Mouse (Mus musculus): Measurements from ENCODE around the gene Gm28308.
A peak's percentile ranks its signal among the peaks of the same experiment; 100 is the strongest.

Gene Gm28308

DNA sequence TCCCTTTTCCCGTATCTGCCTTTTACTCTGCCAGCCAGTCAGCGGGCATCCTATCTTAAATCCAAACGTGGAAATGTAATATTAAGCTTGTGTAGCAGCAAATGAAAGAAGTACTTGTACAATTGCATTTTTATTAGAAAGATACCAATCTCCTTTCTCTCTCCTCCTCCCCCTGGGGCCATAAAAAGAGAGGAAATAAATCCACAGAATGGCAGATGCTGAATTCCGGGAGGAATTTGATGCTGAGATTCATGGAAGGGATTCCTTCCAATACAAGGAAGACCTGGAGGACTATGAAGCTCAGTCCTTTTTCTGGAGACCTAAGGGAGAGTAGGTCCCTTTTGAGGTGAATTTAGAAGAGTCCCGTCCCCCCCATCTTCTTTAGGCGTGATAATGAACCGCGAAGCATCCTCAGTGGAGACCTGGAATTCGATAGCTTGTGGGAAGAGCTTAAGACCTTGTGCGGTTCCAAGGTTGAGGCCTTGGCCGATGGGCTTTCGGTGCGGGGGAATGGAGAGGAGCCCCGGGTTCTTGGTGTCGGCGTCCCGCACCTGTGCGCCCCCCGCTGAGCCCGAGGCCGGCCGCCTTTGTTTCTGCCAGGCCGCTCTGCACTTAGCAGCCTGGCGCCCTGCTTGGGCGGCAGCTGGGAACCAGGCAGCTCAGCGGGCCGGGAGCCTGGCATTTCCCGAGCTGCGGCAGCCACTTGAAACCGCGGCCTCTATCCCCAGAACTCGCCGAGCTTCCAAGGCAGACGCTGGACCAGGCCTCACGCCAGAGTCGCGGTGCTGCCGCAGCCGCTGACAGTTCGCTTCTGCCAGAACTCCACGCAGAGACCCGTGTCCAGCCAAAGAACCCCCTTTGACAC is 44.7 kb downstream of the Gm28308 start:
- no peak for DNase-seq (ENCODE audit: inconsistent ontology term)

DNA sequence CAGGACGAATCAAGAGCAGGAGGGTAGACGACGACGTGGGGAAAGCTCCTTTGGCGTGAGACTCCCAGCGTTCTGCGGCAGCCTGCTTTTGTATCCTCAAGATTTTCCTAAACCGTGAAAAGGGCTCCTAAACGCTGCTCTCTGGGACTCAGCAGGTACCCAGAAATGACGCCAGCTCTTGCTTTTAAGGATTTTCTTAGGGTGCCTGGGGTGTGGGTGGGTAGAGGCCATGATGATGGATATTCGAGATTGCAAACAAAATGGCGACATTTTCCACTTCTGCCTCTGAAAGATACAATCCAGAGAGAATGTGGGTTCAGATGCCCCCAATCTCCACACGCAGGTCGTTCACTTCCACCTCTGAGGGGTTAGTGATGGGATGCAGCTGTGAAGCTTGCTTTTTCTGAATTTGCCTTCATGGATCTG is 45.4 kb downstream of the Gm28308 start:
- no peak for DNase-seq (ENCODE audit: inconsistent ontology term)

DNA sequence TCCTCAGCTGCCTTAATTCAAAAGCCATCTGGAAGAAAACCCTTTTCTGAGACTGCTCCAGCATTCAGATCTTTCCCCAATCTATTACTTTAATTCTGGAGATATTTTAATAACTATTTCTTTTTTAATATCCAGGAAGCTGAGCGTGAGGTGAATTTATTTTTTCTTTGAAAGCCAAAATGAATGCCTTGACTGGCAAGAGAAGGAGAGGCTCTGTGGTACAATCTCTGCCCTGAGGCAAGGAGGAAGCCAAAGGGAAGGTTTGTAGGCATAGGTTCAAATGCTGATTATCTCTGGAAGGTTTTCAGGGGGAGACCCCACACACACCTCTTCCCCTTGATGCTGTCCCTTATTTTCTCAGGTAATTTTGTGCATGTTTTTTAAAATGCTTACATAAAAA is 46.0 kb downstream of the Gm28308 start:
- DNase-seq (ENCODE audit: inconsistent ontology term) = no peak

- DNase-seq (ENCODE audit: inconsistent ontology term) = no peak
These were observed 46.6 kb downstream of the Gm28308 start for GRCm38 (mm10) chr6:52166431-52167077.

DNA sequence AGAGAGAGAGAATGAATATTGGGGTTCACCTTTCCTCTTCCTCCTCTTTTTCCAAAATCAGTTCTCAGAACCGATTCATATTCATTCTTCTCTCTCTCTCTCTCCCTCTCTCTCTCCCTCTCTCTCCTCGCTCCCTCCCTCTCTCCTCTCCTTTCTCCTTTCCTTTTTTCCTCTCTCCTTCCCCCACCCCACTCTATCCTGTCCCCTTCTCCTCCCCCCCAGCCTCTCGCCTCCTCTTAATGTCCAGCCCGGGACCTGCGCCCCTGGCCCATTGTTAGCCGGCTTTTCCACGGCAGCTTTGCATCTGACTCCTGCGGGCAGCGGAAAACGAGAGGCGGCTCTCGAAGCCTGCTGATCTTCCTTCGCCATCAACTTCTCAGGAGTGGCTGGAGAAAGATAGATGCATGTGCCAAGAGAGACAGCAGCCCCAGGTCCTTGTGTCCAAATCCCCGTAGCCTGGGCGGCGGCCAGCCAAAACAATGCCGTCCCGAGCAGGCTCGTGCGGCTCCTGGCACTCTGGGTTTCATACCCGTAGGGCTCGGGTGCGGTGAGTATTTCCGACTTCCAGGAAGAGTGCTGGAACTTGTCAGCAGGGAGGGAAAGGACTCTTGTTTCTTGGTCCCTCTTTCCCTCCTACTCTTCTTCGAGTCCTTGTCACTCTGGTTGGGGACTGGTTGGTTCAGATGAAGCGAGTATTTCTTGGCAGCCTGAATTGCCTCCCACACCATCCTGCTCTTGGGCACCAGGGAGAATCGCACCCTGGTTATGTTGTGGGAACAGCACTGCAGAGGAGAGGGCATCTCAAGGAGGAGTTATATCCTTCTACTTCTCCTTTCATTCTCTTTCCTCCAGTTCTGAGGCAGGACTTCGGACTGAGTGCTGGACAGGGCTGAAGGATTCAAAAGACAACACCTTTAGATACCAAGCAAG is 47.4 kb downstream of the Gm28308 start:
- no peak for DNase-seq (ENCODE audit: inconsistent ontology term)

- DNase-seq (ENCODE audit: inconsistent ontology term) = no peak
These were observed 48.3 kb downstream of the Gm28308 start, which contains the start of gene Hoxa2 for GRCm38 (mm10) chr6:52164626-52165440. TSS of gene Hoxa2 (minus strand) at chr6:52164831.

- no peak for DNase-seq (ENCODE audit: inconsistent ontology term)
These were observed 49.0 kb downstream of the Gm28308 start for GRCm38 (mm10) chr6:52164051-52164625.

DNA sequence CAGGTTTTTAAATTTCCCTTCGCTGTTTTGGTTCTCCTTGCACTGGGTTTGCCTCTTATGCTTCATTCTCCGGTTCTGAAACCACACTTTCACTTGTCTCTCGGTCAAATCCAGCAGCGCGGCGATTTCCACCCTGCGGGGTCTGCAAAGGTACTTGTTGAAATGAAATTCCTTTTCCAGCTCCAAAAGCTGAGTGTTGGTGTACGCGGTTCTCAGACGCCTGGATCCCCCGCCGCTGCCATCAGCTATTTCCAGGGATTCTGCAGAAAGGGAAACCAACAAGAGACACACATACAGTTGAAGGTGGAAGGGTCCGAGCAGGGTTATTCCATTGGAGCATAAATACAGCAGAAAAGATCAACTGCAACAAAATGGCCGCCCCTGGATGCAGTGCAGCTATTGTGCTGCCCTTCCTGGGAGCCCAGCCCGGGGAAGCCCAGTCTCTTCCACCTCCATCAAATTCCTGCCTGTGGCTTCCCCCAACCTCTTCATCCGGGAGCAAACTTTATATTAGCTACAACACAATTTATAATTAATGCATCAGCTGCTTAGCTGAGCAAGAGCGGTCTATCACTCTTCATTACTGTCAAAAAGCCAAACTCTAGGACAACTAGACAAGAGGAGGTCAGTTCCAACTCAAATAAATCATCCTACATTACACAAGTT is 49.6 kb downstream of the Gm28308 start:
- DNase-seq (ENCODE audit: inconsistent ontology term) = no peak

DNA sequence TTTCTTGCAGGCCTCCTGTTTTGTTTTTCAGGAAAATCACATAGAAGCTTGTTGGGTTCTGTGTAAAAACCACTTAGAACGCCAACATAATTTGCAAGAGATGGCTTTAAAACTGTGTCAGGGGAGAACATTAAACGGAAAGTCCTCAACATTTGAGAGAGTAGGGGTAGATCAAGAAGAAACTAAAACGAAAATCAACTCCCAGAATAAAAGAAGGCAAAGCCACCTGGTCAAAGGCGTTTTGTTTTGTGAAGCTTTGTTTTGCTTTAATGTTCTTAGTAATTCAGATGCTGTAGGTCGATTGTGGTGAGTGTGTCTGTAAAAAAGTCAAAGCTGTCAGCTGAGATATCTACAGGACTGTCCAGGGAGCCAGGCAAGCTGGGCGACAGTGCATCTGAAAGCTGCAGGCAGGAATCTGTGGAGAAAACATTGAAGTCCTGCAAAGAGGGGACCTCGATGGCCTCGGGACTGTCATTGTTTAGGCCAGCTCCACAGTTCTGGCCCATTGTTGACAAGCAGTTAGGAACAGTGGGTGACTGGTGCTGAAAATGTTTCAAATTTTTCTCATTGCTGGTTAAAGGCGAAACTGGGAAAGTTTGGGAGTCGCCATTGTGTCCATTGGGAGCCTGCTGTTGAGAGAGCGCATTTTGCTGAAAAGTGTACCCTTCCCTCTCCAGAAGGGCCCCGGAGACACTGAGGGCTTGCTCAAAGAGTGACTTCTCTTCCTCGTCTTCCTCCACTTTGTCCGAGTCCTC is 50.4 kb downstream of the Gm28308 start:
- no peak for DNase-seq (ENCODE audit: inconsistent ontology term)

DNA sequence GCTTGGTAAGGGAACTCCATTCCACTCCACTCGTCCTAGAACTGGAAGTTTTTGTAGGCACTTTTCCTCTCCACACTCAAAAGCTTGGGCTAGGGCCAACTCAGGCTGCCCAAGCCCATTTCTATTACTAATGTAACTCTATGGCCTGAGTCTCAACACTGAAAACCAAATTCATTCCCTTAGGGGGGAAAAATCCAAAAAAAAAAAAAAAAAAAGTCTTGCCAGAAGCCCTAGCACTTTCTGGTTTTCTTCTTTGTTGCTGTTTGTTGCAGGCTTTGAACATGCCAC is 51.1 kb downstream of the Gm28308 start:
- DNase-seq (ENCODE audit: inconsistent ontology term) = no peak

- DNase-seq (ENCODE audit: inconsistent ontology term) = no peak
These were observed 51.6 kb downstream of the Gm28308 start for GRCm38 (mm10) chr6:52161336-52162092.

GRCm38 (mm10) chr6:52160511-52161335 is 52.4 kb downstream of the Gm28308 start:
- DNase-seq (ENCODE audit: inconsistent ontology term) = no peak

DNA sequence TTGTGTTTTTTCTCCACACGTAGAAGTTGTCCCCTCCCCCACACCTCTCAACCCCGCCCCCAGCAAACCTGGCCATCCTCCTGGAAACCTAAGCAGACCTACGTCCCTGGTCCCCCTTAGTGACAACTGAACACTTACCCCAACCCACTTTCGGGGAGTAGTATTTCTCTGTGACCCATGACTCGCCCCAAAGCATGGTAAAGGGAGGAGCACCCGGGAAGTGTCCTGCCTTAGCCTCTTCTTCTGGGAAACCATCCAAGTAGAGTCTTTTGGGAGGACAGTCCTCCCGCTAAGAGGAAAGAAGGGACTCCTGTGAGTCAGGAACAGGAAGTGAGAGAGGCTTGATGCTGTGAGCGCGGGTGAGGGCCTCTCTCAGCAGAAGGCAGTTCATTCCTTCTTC is 53.2 kb downstream of the Gm28308 start:
- DNase-seq (ENCODE audit: inconsistent ontology term) = no peak

GRCm38 (mm10) chr6:52159164-52159761 is 53.9 kb downstream of the Gm28308 start:
- DNase-seq (ENCODE audit: inconsistent ontology term) = no peak

GRCm38 (mm10) chr6:52158276-52159051 is 54.7 kb downstream of the Gm28308 start, which contains the start of gene Hoxa1:
TSS of gene Hoxa1 (minus strand) at chr6:52158317.
- peak; percentile 74 for DNase-seq (ENCODE audit: inconsistent ontology term)

GRCm38 (mm10) chr6:52157466-52158275 is 55.5 kb downstream of the Gm28308 start:
- no peak for DNase-seq (ENCODE audit: inconsistent ontology term)
